ENCODE assay signal across 8 mouse cellular contexts in the genomic region with DNA sequence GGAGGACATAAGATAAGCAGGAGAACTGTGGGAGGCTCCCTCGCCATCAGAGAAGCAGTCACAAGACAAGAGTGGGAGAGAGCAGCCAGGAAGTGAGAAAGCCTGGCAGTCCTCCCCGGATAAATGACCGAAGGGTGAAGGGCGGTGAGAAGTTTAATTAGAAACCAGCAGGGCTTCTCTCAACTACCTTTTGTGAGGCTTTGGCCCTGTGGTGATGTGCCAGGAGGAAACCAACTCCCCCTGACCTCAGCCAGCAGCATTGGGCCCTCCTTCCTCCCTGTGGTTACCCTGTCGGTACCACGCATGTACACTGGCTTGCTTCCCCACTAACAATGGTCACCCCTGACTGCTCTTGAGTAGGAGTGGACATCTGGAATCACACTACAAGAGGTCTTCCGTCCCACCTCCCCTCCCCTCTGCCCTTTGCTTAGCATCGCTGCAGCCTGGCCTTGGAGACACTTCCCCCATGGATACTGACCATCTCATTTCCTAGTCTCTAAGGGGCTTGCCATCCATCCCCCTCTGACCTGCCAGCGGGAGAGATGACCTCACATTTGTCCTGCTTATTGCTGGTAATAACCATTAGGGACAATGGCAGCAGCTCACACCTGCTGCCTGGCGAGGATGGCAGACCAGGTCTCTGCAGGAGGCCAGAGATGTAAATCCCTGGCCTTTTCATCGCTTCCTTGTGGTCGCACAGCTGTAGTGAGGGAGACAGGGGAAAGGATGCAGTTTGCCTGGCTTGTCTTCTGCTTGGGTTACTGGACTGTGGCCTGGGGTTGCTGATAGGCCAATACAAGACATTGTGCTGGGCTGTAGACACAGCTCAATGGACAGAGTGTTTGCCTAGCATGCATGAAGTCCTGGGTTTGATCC.
DNase-seq lines count a peak whose midpoint lies in the region; ATAC-seq and TF ChIP-seq lines count a peak whose summit lies in the region.
"Had no signal": no experiment of that assay in that cellular context is flagged by ENCODE, and none has a peak within 500 bp of the region (broad histone marks: within the 10 kb centered on the region; RNA-seq: fewer than 3 reads in every experiment).

No protein-coding gene starts in this region.

- H3K36me3 ChIP-seq in embryonic facial prominence, embryonic 10.5 days (replicated peaks): no peaks in the 10 kb centered on the region
- H3K36me3 ChIP-seq in heart, postnatal 0 days (replicated peaks; ENCODE audit: control insufficient read depth, insufficient read depth, low read length): no peaks in the 10 kb centered on the region
- H3K36me3 ChIP-seq in kidney, embryonic 15.5 days: no peaks in the 10 kb centered on the region
- H3K36me3 ChIP-seq in neural tube, embryonic 11.5 days (ENCODE audit: control insufficient read depth, insufficient read depth, low read length): no peaks in the 10 kb centered on the region

- TF ChIP-seq CTCF in heart, postnatal 0 days (IDR thresholded peaks at IDR 0.05; ENCODE audit: low read depth): no peak

- no peak overlapping the region for H3K4me2 ChIP-seq in heart, postnatal 0 days (ENCODE audit: low read depth, low read length)
- peak overlapping the region; percentile 10; the same call in 1 of the 2 replicates for H3K4me2 ChIP-seq in kidney, embryonic 15.5 days
- H3K4me2 ChIP-seq in neural tube, embryonic 11.5 days (ENCODE audit: low read depth): no peak overlapping the region

- peak; percentile 49; the same call in 1 of the 2 replicates for ATAC-seq in heart, postnatal 0 days (ENCODE audit: insufficient read depth, low read depth)
- peak; percentile 73 for ATAC-seq in kidney, embryonic 15.5 days (replicated peaks; ENCODE audit: low FRiP score)
- ATAC-seq in neural tube, embryonic 11.5 days (ENCODE audit: insufficient read depth, low FRiP score, low TSS enrichment): peak; percentile 18; the same call in 1 of the 2 replicates
- no peak for ATAC-seq in CD4-positive, CD25-positive, alpha-beta regulatory T cell, adult 4 months
- ATAC-seq: lung, postnatal 0 days had no signal

- H3K9ac ChIP-seq in heart, postnatal 0 days (replicated peaks; ENCODE audit: low read depth, low read length): no peak overlapping the region
- no peak overlapping the region for H3K9ac ChIP-seq in kidney, embryonic 15.5 days
- H3K9ac ChIP-seq in neural tube, embryonic 11.5 days (ENCODE audit: low read length): no peak overlapping the region

- WGBS in embryonic facial prominence, embryonic 10.5 days: 15% methylated on average over 12 of the region's 12 CpGs
- 54% methylated on average over 12 of the region's 12 CpGs for WGBS in heart, postnatal 0 days
- 23% methylated on average over 12 of the region's 12 CpGs for WGBS in kidney, embryonic 15.5 days
- WGBS in neural tube, embryonic 11.5 days: 6% methylated on average over 12 of the region's 12 CpGs

- no peaks in the 10 kb centered on the region for H3K9me3 ChIP-seq in embryonic facial prominence, embryonic 10.5 days
- H3K9me3 ChIP-seq in heart, postnatal 0 days (replicated peaks; ENCODE audit: control insufficient read depth, low read length): no peaks in the 10 kb centered on the region
- no peaks in the 10 kb centered on the region for H3K9me3 ChIP-seq in kidney, embryonic 15.5 days (replicated peaks)
- H3K9me3 ChIP-seq in neural tube, embryonic 11.5 days (ENCODE audit: control insufficient read depth, low read length): no peaks in the 10 kb centered on the region

- H3K4me3 ChIP-seq in embryonic facial prominence, embryonic 10.5 days: no peak overlapping the region
- H3K4me3 ChIP-seq in heart, postnatal 0 days (ENCODE audit: low read depth, low read length): no peak overlapping the region
- H3K4me3 ChIP-seq in kidney, embryonic 15.5 days (replicated peaks): no peak overlapping the region
- no peak overlapping the region for H3K4me3 ChIP-seq in neural tube, embryonic 11.5 days (ENCODE audit: low read depth, low read length)

- TF ChIP-seq EP300 in heart, postnatal 0 days (IDR thresholded peaks at IDR 0.05; ENCODE audit: low read depth): no peak

- DNase-seq in embryonic facial prominence, embryonic 10.5 days (ENCODE audit: low spot score): peak; percentile 51
- DNase-seq in heart, postnatal 0 days (ENCODE audit: low spot score): no peak
- peak; percentile 70 for DNase-seq in neural tube, embryonic 11.5 days (ENCODE audit: low spot score)
- DNase-seq in cerebellum, adult 11-12 months: no peak
- DNase-seq in thymus, adult 18-20 months: no peak

- peak overlapping the region; percentile 40 for H3K27ac ChIP-seq in embryonic facial prominence, embryonic 10.5 days (replicated peaks)
- no peak overlapping the region for H3K27ac ChIP-seq in heart, postnatal 0 days (ENCODE audit: low read depth)
- peak overlapping the region; percentile 64; the same call in 1 of the 2 replicates for H3K27ac ChIP-seq in kidney, embryonic 15.5 days
- peak overlapping the region; percentile 54 for H3K27ac ChIP-seq in neural tube, embryonic 11.5 days (ENCODE audit: low read depth, low read length)

- peaks cover 87% of the 10 kb centered on the region for H3K27me3 ChIP-seq in embryonic facial prominence, embryonic 10.5 days (replicated peaks; ENCODE audit: low read depth, poor library complexity, severe bottlenecking)
- no peaks in the 10 kb centered on the region for H3K27me3 ChIP-seq in heart, postnatal 0 days (ENCODE audit: control insufficient read depth, insufficient read depth, low read length)
- peaks cover 19% of the 10 kb centered on the region for H3K27me3 ChIP-seq in kidney, embryonic 15.5 days
- H3K27me3 ChIP-seq in neural tube, embryonic 11.5 days (ENCODE audit: control insufficient read depth, insufficient read depth, low read length): peaks cover 20% of the 10 kb centered on the region

- peaks cover 37% of the 10 kb centered on the region for H3K4me1 ChIP-seq in embryonic facial prominence, embryonic 10.5 days
- peaks cover 7% of the 10 kb centered on the region for H3K4me1 ChIP-seq in heart, postnatal 0 days (ENCODE audit: control insufficient read depth, insufficient read depth)
- peaks cover 54% of the 10 kb centered on the region for H3K4me1 ChIP-seq in kidney, embryonic 15.5 days
- peaks cover 48% of the 10 kb centered on the region for H3K4me1 ChIP-seq in neural tube, embryonic 11.5 days (ENCODE audit: control insufficient read depth, insufficient read depth, low read length)

Comparison
In these comparisons a context has a peak if more than half of its experiments do, and no peak if none do; other contexts are left out.
1. DNase-seq: peak in embryonic facial prominence, embryonic 10.5 days (single experiment) and neural tube, embryonic 11.5 days (single experiment); none in heart, postnatal 0 days (single experiment), cerebellum, adult 11-12 months (single experiment) and thymus, adult 18-20 months (0 of 2).